Mouse (Mus musculus) liver, postnatal 0 days (tissue): ENCODE data around the gene Dxo. TPM values are rescaled to one million over a fixed set of nuclear protein-coding genes. Genes with fewer than 3 reads are reported as not detected.
A peak's percentile ranks its signal among the peaks of the same experiment; 100 is the strongest.

ENCODE experiments used
- ATAC-seq: fragments of 200-750 bp; cut with Nextera tagmentation; 2 replicates; pipeline ENCODE4 v1.8.0; 2017; ENCODE audit warnings: mild to moderate bottlenecking, moderate library complexity
- DNase-seq: peaks from one replicate; pipeline ENCODE4 v3.0.0-alpha.2; 2016
- H3K27ac ChIP-seq: fragments of 300-500 bp; sonication (generic); 2 replicates; pipeline ENCODE4 v1.5.1; 2014; ENCODE audit warnings: antibody characterized with exemption, moderate library complexity, mild to moderate bottlenecking, low read depth
- H3K27me3 ChIP-seq: fragments of 300-500 bp; sonication (generic); 2 replicates; pipeline ENCODE4 v1.6.1; 2014; ENCODE audit warnings: low read length, control low read depth, mixed read lengths; ENCODE audit not compliant: insufficient read depth
- H3K36me3 ChIP-seq: fragments of 300-500 bp; sonication (generic); replicated peaks from 2 replicates; pipeline ENCODE4 v1.6.1; 2014; ENCODE audit warnings: mild to moderate bottlenecking, control low read depth, low read length, moderate library complexity, mixed read lengths; ENCODE audit not compliant: insufficient read depth
- H3K4me1 ChIP-seq: fragments of 300-500 bp; sonication (generic); 2 replicates; pipeline ENCODE4 v1.6.1; 2014; ENCODE audit warnings: antibody characterized with exemption, mild to moderate bottlenecking, control low read depth; ENCODE audit not compliant: insufficient read depth
- H3K4me2 ChIP-seq: fragments of 300-500 bp; sonication (generic); 2 replicates; pipeline ENCODE4 v1.6.1; 2014; ENCODE audit warnings: low read depth, mild to moderate bottlenecking, low read length, moderate library complexity, mixed read lengths
- H3K4me3 ChIP-seq: fragments of 300-500 bp; sonication (generic); 2 replicates; pipeline ENCODE4 v1.5.1; 2014; ENCODE audit warnings: low read depth, low read length
- H3K9ac ChIP-seq: fragments of 300-500 bp; sonication (generic); replicated peaks from 2 replicates; pipeline ENCODE4 v1.6.1; 2014; ENCODE audit warnings: mild to moderate bottlenecking, moderate library complexity
- H3K9me3 ChIP-seq: fragments of 300-500 bp; sonication (generic); 2 replicates; pipeline ENCODE4 v1.6.1; 2016; ENCODE audit warnings: mild to moderate bottlenecking, control low read depth, low read length, mixed read lengths
- CTCF ChIP-seq: sonication (generic); IDR thresholded peaks from 2 replicates; pipeline ENCODE4 v1.5.1; 2016; ENCODE audit warnings: antibody characterized with exemption, low read depth
- EP300 ChIP-seq: IDR thresholded peaks from 2 replicates; pipeline ENCODE4 v1.6.1; 2016; ENCODE audit warnings: antibody characterized with exemption, low read depth, mild to moderate bottlenecking
- WGBS: fragments of 180-500 bp; shearing (Covaris S2); extraction: QIAGEN DNeasy Blood & Tissue Kit; methylation state at CpG from one replicate; pipeline ENCODE4 v1.1.7; 2014; ENCODE audit not compliant: insufficient replicate concordance; 5-methylcytosine and 5-hydroxymethylcytosine counted together
- microRNA-seq: library from miRNA; unstranded; fragments of <30 nt; microRNA quantifications from one replicate; pipeline ENCODE4, GENCODE M21; 2016
- polyA plus RNA-seq: library from polyadenylated mRNA; unstranded; fragments of >200 nt; fragmentation: Nextera tagmentation; extraction: Ambion mirVana; gene quantifications from 2 replicates; pipeline ENCODE4 v1.2.1, GENCODE M21; 2015

The Dxo gene
- polyA plus RNA-seq, 1 experiment from 2014 or later, result 19.2 TPM

- ATAC-seq (no peak), DNase-seq (peak; percentile 10)
- peaks cover 2% of the 10 kb centered on the region; the same call in 1 of the 2 replicates for H3K4me1 ChIP-seq
- H3K27ac ChIP-seq, result no peak overlapping the region
- no peak overlapping the region for H3K4me2 ChIP-seq
- H3K36me3 ChIP-seq, result no peaks in the 10 kb centered on the region
- H3K9me3 ChIP-seq, result no peaks in the 10 kb centered on the region; the same call in 1 of the 2 replicates
- TF ChIP-seq EP300 (no peak), CTCF (no peak)
- 67% methylated on average over 5 of the region's 5 CpGs for WGBS
- no peak overlapping the region for H3K4me3 ChIP-seq
- H3K27me3 ChIP-seq, result no peaks in the 10 kb centered on the region
- H3K9ac ChIP-seq, result no peak overlapping the region
These were observed 51.1 kb downstream of the Dxo start for GRCm38 (mm10) chr17:34887942-34888341.

Small RNAs within 50 kb of the gene (microRNA-seq; reads per million reads assigned to microRNA genes)
- not detected for gene Mir6970
- gene Mir6971, result 3.2 reads per million
- 4.9 reads per million, percentile 7 among the genes with 10 or more reads in this experiment for gene Mir6972

Other genes starting within 250 kb of the Dxo start
- 19.6 and 24.7 TPM in 2 replicates for gene Gpsm3, start 247.2 kb upstream of the Dxo start, polyA plus RNA-seq
- gene Pbx2, start 245.8 kb upstream of the Dxo start, polyA plus RNA-seq, result 3.6 and 4.9 TPM in 2 replicates
- 1.4 and 1.9 TPM in 2 replicates for gene Ager, start 239.2 kb upstream of the Dxo start, polyA plus RNA-seq
- gene Rnf5, start 233.3 kb upstream of the Dxo start, polyA plus RNA-seq, result 78.4 and 80.0 TPM in 2 replicates
- gene Agpat1, start 232.8 kb upstream of the Dxo start, polyA plus RNA-seq, result 9.9 and 11.1 TPM in 2 replicates
- 0.46 and 0.66 TPM in 2 replicates for gene Egfl8, start 221.0 kb upstream of the Dxo start, polyA plus RNA-seq
- gene Ppt2, start 208.5 kb upstream of the Dxo start, polyA plus RNA-seq, result 19.3 and 19.8 TPM in 2 replicates
- gene Prrt1, start 207.5 kb upstream of the Dxo start, polyA plus RNA-seq, result 0.05 TPM in 1 of 2 replicates, not detected in the other
- gene Fkbpl, start 192.3 kb upstream of the Dxo start, polyA plus RNA-seq, result 5.6 and 5.8 TPM in 2 replicates
- gene Atf6b, start 189.9 kb upstream of the Dxo start, polyA plus RNA-seq, result 12.9 and 13.0 TPM in 2 replicates
- 0.36 TPM in 2 replicates for gene Tnxb, start 166.5 kb upstream of the Dxo start, polyA plus RNA-seq
- 151 and 198 TPM in 2 replicates for gene C4b, start 93.1 kb upstream of the Dxo start, polyA plus RNA-seq
- gene Cyp21a1, start 32.5 kb upstream of the Dxo start, polyA plus RNA-seq, result not detected in 2 replicates
- gene Stk19, start 74 bp upstream of the Dxo start, polyA plus RNA-seq, result 12.6 and 13.1 TPM in 2 replicates
- gene Skiv2l, start 13.2 kb downstream of the Dxo start, polyA plus RNA-seq, result 14.1 and 15.4 TPM in 2 replicates
- 26.1 and 26.5 TPM in 2 replicates for gene Nelfe, start 13.4 kb downstream of the Dxo start, polyA plus RNA-seq
- gene Cfb, start 25.5 kb downstream of the Dxo start, polyA plus RNA-seq, result 744 and 847 TPM in 2 replicates
- gene Zbtb12, start 42.5 kb downstream of the Dxo start, polyA plus RNA-seq, result 0.33 and 0.46 TPM in 2 replicates
- gene Gm20547, start 45.0 kb downstream of the Dxo start, polyA plus RNA-seq, result 0.25 TPM in 1 of 2 replicates, not detected in the other
- 35.7 and 37.3 TPM in 2 replicates for gene C2, start 61.2 kb downstream of the Dxo start, polyA plus RNA-seq
- gene Ehmt2, start 61.5 kb downstream of the Dxo start, polyA plus RNA-seq, result 11.1 TPM in 2 replicates
- 3.5 and 3.6 TPM in 2 replicates for gene Slc44a4, start 77.4 kb downstream of the Dxo start, polyA plus RNA-seq
- gene Neu1, start 94.2 kb downstream of the Dxo start, polyA plus RNA-seq, result 35.6 and 40.3 TPM in 2 replicates
- gene Hspa1b, start 122.2 kb downstream of the Dxo start, polyA plus RNA-seq, result 0.06 and 0.12 TPM in 2 replicates
- 0.28 TPM in 1 of 2 replicates, not detected in the other for gene Gm20481, start 132.9 kb downstream of the Dxo start, polyA plus RNA-seq
- gene Hspa1a, start 135.1 kb downstream of the Dxo start, polyA plus RNA-seq, result 0.46 and 0.59 TPM in 2 replicates
- gene Hspa1l, start 135.7 kb downstream of the Dxo start, polyA plus RNA-seq, result 0.18 TPM in 1 of 2 replicates, not detected in the other
- 69.8 and 76.7 TPM in 2 replicates for gene Lsm2, start 144.8 kb downstream of the Dxo start, polyA plus RNA-seq
- gene Vars, start 164.0 kb downstream of the Dxo start, polyA plus RNA-seq, result 38.0 and 43.8 TPM in 2 replicates
- 0.09 and 0.12 TPM in 2 replicates for gene Vwa7, start 179.6 kb downstream of the Dxo start, polyA plus RNA-seq
- gene Sapcd1, start 191.0 kb downstream of the Dxo start, polyA plus RNA-seq, result 3.3 and 4.1 TPM in 2 replicates
- 3.8 and 4.2 TPM in 2 replicates for gene Msh5, start 209.7 kb downstream of the Dxo start, polyA plus RNA-seq
- 98.6 and 102 TPM in 2 replicates for gene Clic1, start 212.9 kb downstream of the Dxo start, polyA plus RNA-seq
- 15.8 and 17.2 TPM in 2 replicates for gene Ddah2, start 222.0 kb downstream of the Dxo start, polyA plus RNA-seq
- 0.32 and 0.49 TPM in 2 replicates for gene Ly6g6c, start 228.4 kb downstream of the Dxo start, polyA plus RNA-seq
- 6.5 and 7.1 TPM in 2 replicates for gene Mpig6b, start 229.2 kb downstream of the Dxo start, polyA plus RNA-seq
- 0.19 TPM in 1 of 2 replicates, not detected in the other for gene Ly6g6e, start 239.9 kb downstream of the Dxo start, polyA plus RNA-seq
- gene Ly6g6d, start 241.0 kb downstream of the Dxo start, polyA plus RNA-seq, result 0.54 and 0.60 TPM in 2 replicates
- 4.0 and 5.3 TPM in 2 replicates for gene Ly6g6f, start 248.6 kb downstream of the Dxo start, polyA plus RNA-seq